Comparison of ENCODE assay signal across 8 mouse cellular contexts in genomic region chr2:119337425-119338265, GRCm38 (mm10). TPM values are rescaled to one million over a fixed set of nuclear protein-coding genes. Genes with fewer than 3 reads are reported as not detected.
A peak's percentile ranks its signal among the peaks of the same experiment; 100 is the strongest.
DNase-seq lines count a peak whose midpoint lies in the region; ATAC-seq and TF ChIP-seq lines count a peak whose summit lies in the region.

No protein-coding gene starts in this region.

- no peaks in the 10 kb centered on the region for H3K9me3 ChIP-seq in ES-E14 (ENCODE audit: control insufficient read depth, insufficient read depth, low read depth, low read length)
- no peaks in the 10 kb centered on the region for H3K9me3 ChIP-seq in forebrain, postnatal 0 days (ENCODE audit: low read length)
- no peaks in the 10 kb centered on the region for H3K9me3 ChIP-seq in lung, embryonic 16.5 days (ENCODE audit: control insufficient read depth, low read length)

- H3K36me3 ChIP-seq in ES-E14 (ENCODE audit: control insufficient read depth, insufficient read depth, low read length, poor library complexity, severe bottlenecking) = no peaks in the 10 kb centered on the region
- H3K36me3 ChIP-seq in forebrain, postnatal 0 days (ENCODE audit: insufficient read depth) = no peaks in the 10 kb centered on the region
- H3K36me3 ChIP-seq in lung, embryonic 16.5 days (ENCODE audit: control insufficient read depth, insufficient read depth, low read length) = no peaks in the 10 kb centered on the region; the same call in 1 of the 2 replicates
- H3K36me3 ChIP-seq in thymus, adult 2 months (ENCODE audit: control insufficient read depth, insufficient read depth, low read length) = no peaks in the 10 kb centered on the region

- H3K4me3 ChIP-seq in ES-E14 (ENCODE audit: insufficient read depth in 1 of 2, low read depth in 1 of 2, low read length in 2 of 2, poor library complexity in 1 of 2, severe bottlenecking in 1 of 2) = peak overlapping the region; percentile 71 to 80
- H3K4me3 ChIP-seq in cerebellum, adult 2 months (replicated peaks; ENCODE audit: insufficient read depth, low read depth, low read length) = peak overlapping the region; percentile 74
- H3K4me3 ChIP-seq in forebrain, postnatal 0 days (ENCODE audit: low read depth, low read length) = peak overlapping the region; percentile 61
- peak overlapping the region; percentile 62 for H3K4me3 ChIP-seq in lung, embryonic 16.5 days (ENCODE audit: low read length)
- H3K4me3 ChIP-seq in thymus, adult 2 months (ENCODE audit: control insufficient read depth, insufficient read depth, low read length) = peak overlapping the region; percentile 45

- TF ChIP-seq CTCF in cerebellum, adult 2 months (IDR thresholded peaks at IDR 0.05; ENCODE audit: borderline replicate concordance, insufficient read depth, low read depth, low read length) = peak; percentile 75
- TF ChIP-seq CTCF in forebrain, postnatal 0 days (IDR thresholded peaks at IDR 0.05; ENCODE audit: low read depth) = peak; percentile 94
- peak; percentile 99 for TF ChIP-seq CTCF in thymus, adult 2 months (IDR thresholded peaks at IDR 0.05; ENCODE audit: borderline replicate concordance, control insufficient read depth, extremely low read depth, insufficient read depth, low read length, poor library complexity)

- peaks cover 0 to 5% of the 10 kb centered on the region in 2 experiments; a peak in 1 of 4 replicates for H3K4me1 ChIP-seq in ES-E14 (ENCODE audit: control insufficient read depth in 2 of 2, insufficient read depth in 2 of 2, low read length in 2 of 2, poor library complexity in 1 of 2)
- H3K4me1 ChIP-seq in cerebellum, adult 2 months (ENCODE audit: control insufficient read depth, insufficient read depth, low read length) = peaks cover 13% of the 10 kb centered on the region
- H3K4me1 ChIP-seq in forebrain, postnatal 0 days (ENCODE audit: insufficient read depth) = peaks cover 4% of the 10 kb centered on the region; the same call in 1 of the 2 replicates
- peaks cover 19% of the 10 kb centered on the region for H3K4me1 ChIP-seq in lung, embryonic 16.5 days (replicated peaks; ENCODE audit: control insufficient read depth, insufficient read depth, low read length)
- H3K4me1 ChIP-seq in thymus, adult 2 months (replicated peaks; ENCODE audit: control insufficient read depth, insufficient read depth, low read length) = peaks cover 26% of the 10 kb centered on the region

- no peak overlapping the region for H3K27ac ChIP-seq in ES-E14 (ENCODE audit: insufficient read depth, low read depth, low read length, poor library complexity, severe bottlenecking)
- no peak overlapping the region for H3K27ac ChIP-seq in cerebellum, adult 2 months (ENCODE audit: insufficient read depth, low read length)
- H3K27ac ChIP-seq in forebrain, postnatal 0 days (ENCODE audit: low read depth, low read length) = peak overlapping the region; percentile 58; the same call in 1 of the 2 replicates
- peak overlapping the region; percentile 84 for H3K27ac ChIP-seq in lung, embryonic 16.5 days (ENCODE audit: low read length)
- H3K27ac ChIP-seq in thymus, adult 2 months (ENCODE audit: control insufficient read depth, insufficient read depth, low read length) = peak overlapping the region; percentile 32; the same call in 1 of the 2 replicates

- ATAC-seq in forebrain, postnatal 0 days = peak; percentile 91
- ATAC-seq in hematopoietic stem cell, adult 5-6 weeks (replicated peaks in 1 of 2; ENCODE audit: insufficient read depth in 1 of 2, low FRiP score in 2 of 2, low TSS enrichment in 1 of 2, low read depth in 1 of 2, poor library complexity in 2 of 2, severe bottlenecking in 2 of 2) = peak; percentile 82 to 94
- ATAC-seq in lung, embryonic 16.5 days (ENCODE audit: low read depth) = peak; percentile 90

- 4% methylated on average over 60 of the region's 60 CpGs for WGBS in cerebellum, adult 2 months
- 7% methylated on average over 60 of the region's 60 CpGs for WGBS in forebrain, postnatal 0 days
- WGBS in lung, embryonic 16.5 days = 6% methylated on average over 49 of the region's 60 CpGs
- 6% methylated on average over 60 of the region's 60 CpGs for WGBS in thymus, adult 2 months

- peak overlapping the region; percentile 75 for H3K9ac ChIP-seq in ES-E14 (ENCODE audit: insufficient read depth, low read depth, low read length, poor library complexity, severe bottlenecking)
- peak overlapping the region; percentile 81 for H3K9ac ChIP-seq in forebrain, postnatal 0 days
- H3K9ac ChIP-seq in lung, embryonic 16.5 days (ENCODE audit: low read length) = peak overlapping the region; percentile 76

- DNase-seq in ES-E14 (ENCODE audit: low read depth, low spot score) = peak; percentile 66
- peak; percentile 86 to 94 for DNase-seq in cerebellum, adult 2 months
- DNase-seq in forebrain, postnatal 0 days = peak; percentile 92
- peak; percentile 71 for DNase-seq in layer of hippocampus, adult 9-11 months
- peak; percentile 76 for DNase-seq in ovary, adult 18-20 months (ENCODE audit: low spot score)
- peak; percentile 83 for DNase-seq in thymus, adult 2 months

- peak overlapping the region; percentile 91 for H3K4me2 ChIP-seq in forebrain, postnatal 0 days (ENCODE audit: low read depth)
- peak overlapping the region; percentile 84 for H3K4me2 ChIP-seq in lung, embryonic 16.5 days (ENCODE audit: low read depth, low read length)

- in situ Hi-C loops in ES-E14 (cut with MboI; ENCODE audit: low sequenced_read_pairs in 2 of 2, unreplicated experiment in 2 of 2) = loop anchor here (10.0 to 25.0 kb wide), 2 partner anchors 167 to 175 kb away; no protein-coding TSS in a partner anchor

- H3K27me3 ChIP-seq in cerebellum, adult 2 months (ENCODE audit: control insufficient read depth, insufficient read depth, low read length) = no peaks in the 10 kb centered on the region
- no peaks in the 10 kb centered on the region for H3K27me3 ChIP-seq in forebrain, postnatal 0 days (ENCODE audit: insufficient read depth, low read length)
- no peaks in the 10 kb centered on the region for H3K27me3 ChIP-seq in lung, embryonic 16.5 days (ENCODE audit: control insufficient read depth, insufficient read depth, low read depth, low read length)
- no peaks in the 10 kb centered on the region for H3K27me3 ChIP-seq in thymus, adult 2 months (ENCODE audit: control insufficient read depth, insufficient read depth, low read length)

- TF ChIP-seq POLR2A in cerebellum, adult 2 months (IDR thresholded peaks at IDR 0.05; ENCODE audit: borderline replicate concordance, insufficient read depth, low read length) = no peak
- TF ChIP-seq POLR2A in thymus, adult 2 months (IDR thresholded peaks at IDR 0.05; ENCODE audit: control insufficient read depth, extremely low read depth, insufficient read depth, low read length, poor library complexity) = no peak

TF ChIP-seq in ES-E14, 5 proteins besides CTCF, POLR2A, EP300 and RAD21:
- TF ChIP-seq HCFC1 (IDR thresholded peaks at IDR 0.05; ENCODE audit: borderline replicate concordance, insufficient read depth, low read length) (0 out of 2 replicates have a peak, but pooled peaks have one; percentile 19), CHD2 (IDR thresholded peaks at IDR 0.05; ENCODE audit: low read depth, low read length) (no peak), ZC3H11A (IDR thresholded peaks at IDR 0.05; ENCODE audit: borderline replicate concordance, low read depth, low read length) (peak; percentile 46; the same call in 1 of the 2 replicates)

RNA-seq across cellular contexts. Expression of gene Dll4, which starts 12.1 kb away (rescaled TPM):
- 0.27 and 0.42 TPM in 2 replicates for total RNA-seq in ES-E14 (2012; rRNA removed)
- 3.1 and 4.1 TPM in 2 replicates for polyA plus RNA-seq in cerebellum, adult 2 months (2012; rRNA removed)
- total RNA-seq in forebrain, postnatal 0 days (2014; rRNA removed) = 2.8 and 3.7 TPM in 2 replicates
- polyA plus RNA-seq in forebrain, postnatal 0 days (2015; fragmentation: Nextera tagmentation; extraction: Ambion mirVana) = 2.3 and 2.4 TPM in 2 replicates
- 0.13 and 0.25 TPM in 2 replicates for total RNA-seq in hematopoietic stem cell, adult 5-6 weeks (2017)
- polyA plus RNA-seq in lung, embryonic 16.5 days (2015; fragmentation: Nextera tagmentation; extraction: Ambion mirVana) = 14.6 and 17.8 TPM in 2 replicates
- 17.6 and 18.9 TPM in 2 replicates for polyA plus RNA-seq in thymus, adult 2 months (2012; rRNA removed)

RNA-seq across cellular contexts. Expression of gene Chac1, which starts 13.4 kb away (rescaled TPM):
- total RNA-seq in ES-E14 (2012; rRNA removed) = 20.9 and 31.0 TPM in 2 replicates
- polyA plus RNA-seq in cerebellum, adult 2 months (2012; rRNA removed) = 8.1 and 9.8 TPM in 2 replicates
- 8.7 and 20.4 TPM in 2 replicates for total RNA-seq in forebrain, postnatal 0 days (2014; rRNA removed)
- 5.7 and 9.1 TPM in 2 replicates for polyA plus RNA-seq in forebrain, postnatal 0 days (2015; fragmentation: Nextera tagmentation; extraction: Ambion mirVana)
- 0.40 TPM in 1 of 2 replicates, not detected in the other for total RNA-seq in hematopoietic stem cell, adult 5-6 weeks (2017)
- 1.1 and 1.7 TPM in 2 replicates for polyA plus RNA-seq in lung, embryonic 16.5 days (2015; fragmentation: Nextera tagmentation; extraction: Ambion mirVana)
- 1.1 TPM in 2 replicates for polyA plus RNA-seq in thymus, adult 2 months (2012; rRNA removed)

RNA-seq across cellular contexts. Expression of gene Vps18, which starts 49.1 kb away (rescaled TPM):
- total RNA-seq in ES-E14 (2012; rRNA removed) = 17.0 and 17.8 TPM in 2 replicates
- polyA plus RNA-seq in cerebellum, adult 2 months (2012; rRNA removed) = 37.8 and 38.8 TPM in 2 replicates
- 22.5 and 26.7 TPM in 2 replicates for total RNA-seq in forebrain, postnatal 0 days (2014; rRNA removed)
- 17.5 and 22.3 TPM in 2 replicates for polyA plus RNA-seq in forebrain, postnatal 0 days (2015; fragmentation: Nextera tagmentation; extraction: Ambion mirVana)
- 14.8 and 23.0 TPM in 2 replicates for total RNA-seq in hematopoietic stem cell, adult 5-6 weeks (2017)
- polyA plus RNA-seq in lung, embryonic 16.5 days (2015; fragmentation: Nextera tagmentation; extraction: Ambion mirVana) = 18.8 and 19.5 TPM in 2 replicates
- 28.4 and 30.5 TPM in 2 replicates for polyA plus RNA-seq in thymus, adult 2 months (2012; rRNA removed)

Comparison
In these comparisons a context has a peak if more than half of its experiments do, and no peak if none do; other contexts are left out.
1. H3K27ac ChIP-seq: peak in forebrain, postnatal 0 days (single experiment), lung, embryonic 16.5 days (single experiment) and thymus, adult 2 months (single experiment); none in ES-E14 (single experiment) and cerebellum, adult 2 months (single experiment).
2. Peak in every context shown above with its lines, with median percentiles within 50 percentile points of each other: DNase-seq, H3K4me3 ChIP-seq, H3K9ac ChIP-seq, CTCF ChIP-seq and ATAC-seq.